Mouse (Mus musculus): ENCODE results near the gene Igfals.

Gene Igfals

DNA sequence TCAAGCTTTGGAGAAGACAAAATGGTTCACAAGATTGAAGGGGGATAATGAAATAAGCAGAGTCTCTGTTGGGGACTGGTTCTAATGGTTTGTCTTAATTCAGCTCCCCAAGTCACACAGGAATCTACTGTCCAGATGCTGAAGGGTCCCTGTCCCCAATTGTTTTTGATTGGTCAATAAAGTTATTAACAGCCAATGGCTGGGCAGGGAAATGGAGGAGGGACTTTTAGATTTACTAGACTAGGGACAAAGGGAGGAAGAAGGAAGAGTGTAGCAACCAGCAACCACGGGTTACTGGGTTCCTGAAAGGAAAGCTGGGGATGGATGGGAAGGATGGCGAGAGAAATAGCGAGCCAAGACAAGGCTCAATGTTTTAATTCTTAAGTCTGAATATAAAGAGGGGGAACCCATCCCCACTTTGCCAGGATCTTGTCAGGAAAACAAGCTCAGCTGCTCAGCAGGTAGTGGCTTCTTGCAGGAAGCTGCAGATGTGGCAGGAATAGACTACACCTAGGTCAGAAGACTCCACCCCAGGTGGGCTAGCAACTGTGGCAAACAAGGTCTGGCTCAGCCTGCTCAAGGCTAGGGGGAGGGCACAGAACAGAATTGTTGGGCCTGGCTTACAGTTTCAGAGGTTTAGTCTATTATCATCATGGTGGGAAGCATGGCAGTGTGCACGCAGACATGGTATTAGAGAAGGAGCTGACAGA, 8.1 kb downstream of the Igfals start:
- no peak for DNase-seq

DNA sequence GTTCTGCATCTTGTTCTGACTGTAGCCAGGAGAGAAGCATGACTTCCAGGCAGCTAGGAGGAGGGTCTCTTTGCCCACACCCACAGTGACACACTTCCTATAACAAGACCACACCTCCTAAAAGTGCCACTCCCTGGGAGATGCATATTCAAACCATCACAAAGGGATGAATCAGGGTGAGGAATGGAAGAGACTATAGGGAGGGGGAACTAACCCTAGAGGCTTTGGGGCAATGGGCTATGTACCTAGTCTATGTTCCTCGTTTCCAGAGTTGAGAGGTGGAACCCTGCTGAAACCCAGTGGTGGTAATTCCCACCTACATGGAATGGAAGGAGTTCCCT, 8.6 kb downstream of the Igfals start:
- no peak for DNase-seq

DNA sequence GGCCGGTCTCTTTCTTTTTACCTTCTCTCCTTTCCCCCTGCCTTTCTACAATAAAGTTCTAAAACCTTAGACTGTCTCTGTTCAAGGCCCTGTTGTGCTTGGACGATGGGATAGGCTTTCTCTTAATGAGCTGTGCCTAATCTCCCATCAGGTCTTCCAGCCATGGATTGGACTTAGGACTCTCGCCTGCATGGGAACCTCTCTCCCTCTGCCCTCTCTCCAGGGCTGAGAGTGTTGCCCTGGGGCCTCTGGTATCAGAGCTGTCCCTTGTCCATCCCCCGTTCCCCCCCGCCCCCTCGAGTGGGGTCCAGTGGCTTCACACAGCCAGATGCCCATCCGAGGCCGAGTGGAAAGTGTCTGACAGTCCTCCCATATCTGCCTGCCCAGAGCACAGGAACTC, 9.2 kb downstream of the Igfals start:
- DNase-seq = no peak

DNA sequence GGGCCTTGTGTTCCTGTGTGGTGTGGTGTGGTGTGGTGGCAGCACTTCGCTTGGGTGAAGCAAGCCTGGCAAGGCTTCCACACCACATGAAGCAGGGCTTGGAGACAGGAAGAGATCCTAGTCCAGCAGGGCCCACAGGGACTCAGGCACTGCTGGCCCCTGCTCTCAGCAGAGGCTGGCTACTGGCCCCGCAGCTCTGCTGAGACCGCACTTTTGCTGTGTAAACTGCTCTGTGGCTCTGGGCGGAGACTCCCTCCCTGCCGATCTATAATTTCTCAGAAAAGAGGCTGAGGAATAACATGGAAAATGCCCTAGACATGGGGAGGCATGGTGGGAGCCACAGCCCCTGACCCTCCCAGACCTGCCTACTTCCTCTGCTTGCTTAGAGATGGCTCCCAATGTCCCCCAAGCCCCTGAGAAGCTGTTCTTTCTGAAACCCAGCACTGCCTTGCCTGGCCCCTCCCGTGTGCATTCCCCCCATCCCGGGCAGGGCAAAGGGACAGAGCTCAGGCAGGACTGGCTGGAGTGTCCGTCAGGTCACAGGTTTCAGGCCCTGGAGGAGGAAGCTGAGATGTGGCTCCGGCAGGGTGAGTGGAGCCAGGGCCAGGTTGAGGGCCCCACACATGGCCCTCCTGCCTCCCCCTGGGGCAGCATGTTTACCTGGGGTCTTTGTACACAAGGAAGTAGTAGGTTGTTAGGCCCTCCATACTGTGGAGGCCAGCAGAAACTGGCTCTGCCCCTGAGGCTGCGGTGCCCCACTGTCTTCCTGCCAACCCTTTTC, 11.7 kb downstream of the Igfals start:
- no peak for DNase-seq

DNA sequence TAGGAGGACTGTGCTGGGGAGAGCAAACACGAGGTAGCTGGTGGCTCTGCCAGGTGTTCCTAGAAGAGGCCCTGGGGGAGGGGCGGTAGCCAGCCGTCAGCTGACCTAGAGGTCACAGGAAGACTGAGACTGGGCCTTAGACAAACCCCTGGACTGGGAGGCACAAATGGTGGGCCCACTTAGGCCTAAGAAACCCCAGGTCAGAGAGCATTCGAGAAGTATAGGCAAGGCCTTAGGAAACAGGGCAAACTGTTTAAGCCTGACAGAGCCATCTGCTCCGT, 12.3 kb downstream of the Igfals start:
- DNase-seq = no peak

DNA sequence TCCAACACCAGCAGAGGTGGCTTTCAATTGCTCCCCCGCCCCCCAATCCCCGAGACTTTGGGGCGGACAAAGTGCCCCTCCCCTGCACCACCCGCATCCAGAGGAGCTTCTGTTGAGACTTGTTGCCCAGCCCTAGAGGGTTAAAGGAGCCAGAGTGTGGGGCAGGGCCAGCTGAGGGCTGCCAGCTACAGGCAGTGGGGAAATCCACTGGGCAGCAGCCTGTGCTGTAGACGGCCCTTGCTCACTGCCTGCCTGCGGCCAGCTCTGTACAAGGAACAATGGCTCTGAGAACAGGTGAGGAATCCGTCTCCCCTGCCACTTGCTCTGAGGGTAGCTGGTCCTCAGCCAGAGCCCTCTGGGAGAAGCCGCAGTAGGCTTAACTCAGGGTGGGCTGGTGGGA, 12.7 kb downstream of the Igfals start:
- DNase-seq = no peak

DNA sequence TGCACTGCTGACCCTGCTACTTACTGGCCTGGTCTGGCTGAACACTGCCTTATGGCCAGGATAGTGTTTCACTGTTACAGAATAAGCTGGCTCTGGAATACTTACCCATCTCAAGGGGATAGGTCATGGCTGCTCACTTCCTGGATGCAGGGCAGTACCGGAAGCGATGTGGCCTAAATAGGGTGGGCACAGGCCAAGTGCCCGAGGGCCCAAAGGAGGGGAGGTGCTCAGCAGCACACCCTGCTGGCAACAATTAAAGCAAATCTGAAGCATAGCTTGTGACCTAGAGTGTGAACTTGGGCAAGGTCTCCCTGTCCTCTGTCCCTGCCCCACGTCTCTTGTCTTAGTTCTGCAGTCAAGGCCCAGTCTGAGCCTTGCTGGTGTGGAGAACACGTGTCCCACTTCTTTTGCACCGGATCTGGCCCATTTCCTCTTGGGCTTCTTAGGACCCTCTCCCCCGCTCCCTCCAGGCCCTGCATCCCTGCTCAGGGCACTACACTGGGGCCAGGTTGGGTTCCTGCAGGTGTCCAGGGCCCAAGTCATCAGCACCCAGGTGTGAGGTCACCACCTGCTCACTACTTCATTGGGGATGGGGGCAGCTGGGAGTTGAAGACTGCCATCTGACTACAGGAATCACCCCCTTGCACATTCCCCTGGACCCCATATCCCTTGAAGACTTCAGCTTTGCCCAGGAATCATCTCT, 16.1 kb downstream of the Igfals start:
- no peak for DNase-seq

DNA sequence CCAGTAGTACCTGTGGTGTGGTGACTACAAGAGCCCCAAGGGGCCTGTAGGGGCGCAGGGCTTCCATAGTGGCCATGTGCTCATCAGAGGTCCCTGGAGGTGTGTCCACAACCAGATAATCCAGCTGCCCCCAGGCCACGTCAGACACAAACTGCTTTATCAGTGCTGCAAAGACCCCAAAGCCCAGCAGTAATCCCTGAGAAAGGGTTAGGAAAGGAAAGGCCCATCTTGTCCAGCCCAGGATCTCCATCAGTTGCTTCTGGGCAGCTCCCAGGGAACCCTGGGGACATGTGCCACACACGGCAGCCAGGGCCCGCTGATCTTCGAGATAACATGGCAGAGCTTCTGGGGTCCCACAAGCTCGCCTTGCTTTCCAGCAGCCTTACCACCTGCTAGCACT, 18.6 kb downstream of the Igfals start:
- no peak for DNase-seq

DNA sequence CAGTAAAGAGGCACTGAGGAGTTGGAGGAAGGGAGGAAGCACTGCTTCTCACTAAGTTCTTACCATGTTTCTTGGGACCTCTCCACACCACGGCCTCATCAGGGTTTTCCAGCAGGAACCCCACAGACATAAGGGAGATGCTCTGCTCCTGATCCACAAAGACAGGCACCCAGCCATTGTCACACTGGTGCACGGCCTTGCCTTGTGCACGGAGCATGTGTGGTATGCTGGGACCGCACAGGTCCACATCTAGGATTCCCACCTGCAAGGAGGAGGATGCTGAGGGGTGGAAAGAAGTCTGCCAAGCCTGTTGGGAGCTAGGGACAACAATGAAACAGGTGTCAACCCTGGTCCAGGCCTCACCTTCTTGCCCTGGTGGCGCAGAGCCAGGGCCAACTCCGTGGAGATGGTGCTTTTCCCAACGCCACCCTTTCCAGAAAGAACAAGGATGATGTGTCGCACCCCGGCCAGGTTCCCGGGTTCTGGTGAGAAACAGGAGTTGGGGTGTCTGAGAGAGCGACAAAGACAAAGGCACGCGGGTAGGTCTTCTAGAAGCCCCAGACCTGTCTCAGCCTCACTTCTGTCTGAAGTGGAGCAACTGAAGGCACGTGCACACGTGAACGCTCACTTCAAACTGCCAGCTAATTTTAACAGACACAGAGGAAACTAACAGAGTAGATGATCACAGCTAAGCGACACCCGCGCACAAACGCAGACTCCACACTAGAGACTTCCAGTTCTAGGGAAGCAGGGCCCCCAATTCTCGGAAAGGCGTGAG, 19.7 kb downstream of the Igfals start:
- DNase-seq = peak; percentile 66

DNA sequence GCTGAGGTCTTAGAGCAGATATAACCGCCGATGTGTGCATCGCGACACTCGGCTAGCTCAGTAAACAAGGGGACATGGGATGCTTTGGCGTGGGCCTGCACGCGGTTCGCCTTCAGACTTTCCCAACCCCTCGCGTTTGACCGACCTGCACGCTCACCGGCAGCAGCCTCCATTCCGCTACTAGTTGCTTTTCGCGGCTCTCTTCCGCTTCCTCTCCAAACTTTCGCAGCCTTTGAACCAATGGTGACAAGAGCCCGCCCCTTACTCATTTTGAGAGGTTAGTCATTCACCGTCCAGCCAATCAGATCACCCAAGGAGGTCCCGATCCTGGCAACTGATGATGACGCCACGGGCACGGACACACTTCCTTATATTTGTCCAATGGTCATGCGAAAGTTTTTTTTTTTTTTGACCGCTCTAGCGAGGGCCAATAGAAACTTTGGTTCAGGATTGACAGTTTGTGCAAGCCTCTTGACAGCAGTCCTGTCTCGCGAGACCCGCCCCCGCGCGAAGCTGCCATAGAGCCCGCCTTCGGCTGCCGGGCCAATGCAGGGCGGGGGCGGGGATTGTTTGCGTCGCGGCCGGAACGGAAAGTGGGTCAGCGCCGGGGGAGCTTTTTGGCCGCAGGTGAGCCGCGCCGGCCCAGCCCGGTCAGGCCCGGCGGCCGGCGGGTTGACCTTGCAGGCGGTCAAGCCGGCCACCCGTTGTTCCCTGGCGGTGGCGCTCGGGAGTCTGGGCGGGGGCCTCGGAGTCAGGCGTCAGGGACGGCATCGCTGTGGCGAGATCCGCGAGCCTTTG, 20.5 kb downstream of the Igfals start, which contains the start of the genes Nubp2 and Spsb3:
Gene Nubp2 (minus strand): TSS at position 216 of the 798 bp plus-strand sequence.
Gene Spsb3 (plus strand): TSS at position 510 of the 798 bp plus-strand sequence.
- DNase-seq = peak; percentile 100

DNA sequence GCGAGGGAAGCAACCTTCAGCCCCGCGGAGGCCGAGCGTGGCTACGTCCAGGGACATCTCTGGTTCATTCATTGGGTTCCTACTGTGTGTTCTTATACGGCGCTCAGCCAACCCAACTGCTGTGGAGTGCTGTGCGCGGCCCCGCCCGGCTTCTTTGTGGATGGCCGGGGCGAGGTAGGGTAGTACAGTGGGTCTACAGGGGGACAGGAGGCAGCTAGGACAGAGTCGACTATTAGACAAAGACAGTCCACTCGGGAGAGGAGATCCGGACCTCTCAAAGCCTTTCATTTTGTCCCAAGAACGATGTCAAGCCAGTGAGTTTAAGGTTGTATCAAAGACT, 21.1 kb downstream of the Igfals start:
- no peak for DNase-seq

DNA sequence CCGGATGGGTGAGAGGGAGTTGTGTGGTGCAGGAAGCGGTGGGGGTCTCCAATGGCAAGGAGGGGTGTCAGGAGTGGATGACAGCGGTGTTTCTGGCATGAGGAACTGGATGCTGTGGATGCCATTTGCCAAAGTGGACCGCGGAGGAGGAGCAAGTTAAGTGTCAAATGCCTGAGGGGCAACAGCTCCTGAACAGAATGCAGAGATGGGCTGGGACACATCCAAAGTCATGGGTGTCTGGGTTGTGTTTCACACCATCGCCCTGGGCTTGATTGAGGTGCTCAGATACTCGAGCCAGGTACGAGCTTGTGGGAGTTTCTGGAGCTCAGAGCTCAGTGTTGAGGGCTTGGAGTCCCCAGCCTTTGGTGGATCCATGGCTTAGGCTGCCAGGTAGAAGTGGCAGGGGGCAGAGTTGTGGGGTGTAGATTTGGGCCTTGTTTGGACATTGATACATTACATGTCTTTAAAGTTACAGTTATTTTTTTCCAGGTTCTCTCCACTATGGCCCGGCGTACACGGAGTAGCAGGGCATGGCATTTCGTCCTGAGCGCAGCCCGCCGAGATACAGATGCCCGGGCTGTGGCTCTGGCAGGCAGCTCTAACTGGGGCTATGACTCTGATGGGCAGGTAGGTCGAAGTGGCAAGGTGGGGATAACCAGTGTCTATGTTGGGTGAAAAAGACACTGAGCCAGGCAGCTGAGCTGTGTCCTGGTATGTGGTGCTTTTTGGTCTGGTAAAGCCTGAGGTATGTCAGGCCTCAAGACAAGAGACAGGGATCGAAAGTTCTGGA, 21.7 kb downstream of the Igfals start:
- peak; percentile 63 for DNase-seq

DNA sequence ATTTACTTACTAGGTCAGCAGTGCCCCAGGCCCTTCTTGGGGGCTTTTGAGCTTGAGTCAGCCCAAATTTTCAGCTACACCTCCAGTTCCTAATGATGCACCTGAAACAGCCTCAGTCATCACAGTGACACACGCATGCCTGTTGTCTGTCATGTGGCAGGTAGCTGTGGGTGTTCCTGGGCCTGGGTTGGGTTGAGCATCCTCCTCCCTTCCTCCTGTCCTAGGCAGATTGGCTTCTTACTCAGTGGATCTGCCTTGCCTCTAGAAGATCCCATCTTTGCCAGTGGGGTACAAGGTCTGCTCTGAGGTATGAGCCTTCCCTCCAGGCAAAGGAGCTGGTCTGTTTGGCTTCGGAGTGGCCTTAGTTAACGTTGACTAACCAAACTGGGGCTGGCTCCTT, 23.1 kb downstream of the Igfals start:
- no peak for DNase-seq

DNA sequence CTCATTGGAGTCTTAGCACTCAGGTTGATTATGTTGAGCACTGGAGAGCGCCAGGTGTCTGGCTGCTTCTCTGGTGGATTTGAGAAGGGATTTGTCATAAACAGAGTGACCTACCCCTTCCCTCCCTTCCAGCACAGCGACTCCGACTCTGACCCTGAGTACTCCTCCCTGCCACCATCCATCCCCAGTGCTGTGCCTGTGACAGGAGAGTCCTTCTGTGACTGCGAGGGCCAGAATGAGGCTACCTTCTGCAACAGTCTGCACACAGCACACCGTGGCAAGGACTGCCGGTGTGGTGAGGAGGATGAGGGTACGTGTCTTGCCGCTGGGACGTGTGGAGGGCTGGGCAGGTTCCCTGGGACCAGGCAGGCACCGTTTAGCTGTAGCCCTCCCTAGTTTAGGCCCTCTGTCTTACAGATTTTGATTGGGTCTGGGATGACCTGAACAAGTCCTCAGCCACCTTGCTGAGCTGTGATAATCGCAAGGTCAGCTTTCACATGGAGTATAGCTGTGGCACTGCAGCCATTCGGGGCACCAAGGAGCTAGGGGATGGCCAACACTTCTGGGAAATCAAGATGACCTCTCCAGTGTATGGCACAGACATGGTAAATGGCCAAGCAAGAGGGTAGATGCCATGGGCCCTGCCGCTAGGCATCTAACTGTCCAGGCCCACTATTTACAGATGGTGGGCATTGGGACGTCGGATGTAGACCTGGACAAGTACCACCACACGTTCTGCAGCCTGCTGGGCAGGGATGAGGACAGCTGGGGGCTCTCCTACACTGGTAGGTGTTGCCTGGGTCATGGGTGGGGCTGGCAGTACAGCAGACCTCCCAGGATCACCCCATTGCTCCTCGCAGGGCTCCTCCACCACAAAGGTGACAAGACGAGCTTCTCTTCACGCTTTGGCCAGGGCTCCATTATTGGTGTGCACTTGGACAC, 24.6 kb downstream of the Igfals start:
- no peak for DNase-seq

DNA sequence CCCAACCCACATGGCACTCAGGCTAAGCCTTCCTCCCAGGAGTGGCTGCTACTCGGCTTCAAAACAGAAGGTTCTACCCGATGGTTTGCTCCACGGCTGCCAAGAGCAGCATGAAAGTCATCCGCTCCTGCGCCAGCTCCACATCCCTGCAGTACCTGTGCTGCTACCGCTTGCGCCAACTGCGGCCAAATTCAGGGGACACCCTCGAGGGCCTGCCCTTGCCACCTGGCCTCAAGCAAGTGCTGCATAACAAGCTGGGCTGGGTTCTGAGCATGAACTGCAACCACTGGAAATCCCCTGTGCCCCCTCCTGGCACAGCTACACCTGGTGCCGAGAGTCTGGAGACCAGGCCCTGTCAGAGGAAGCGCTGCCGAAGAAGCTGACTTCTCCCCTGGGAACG, 25.5 kb downstream of the Igfals start:
- peak; percentile 79 for DNase-seq

DNA sequence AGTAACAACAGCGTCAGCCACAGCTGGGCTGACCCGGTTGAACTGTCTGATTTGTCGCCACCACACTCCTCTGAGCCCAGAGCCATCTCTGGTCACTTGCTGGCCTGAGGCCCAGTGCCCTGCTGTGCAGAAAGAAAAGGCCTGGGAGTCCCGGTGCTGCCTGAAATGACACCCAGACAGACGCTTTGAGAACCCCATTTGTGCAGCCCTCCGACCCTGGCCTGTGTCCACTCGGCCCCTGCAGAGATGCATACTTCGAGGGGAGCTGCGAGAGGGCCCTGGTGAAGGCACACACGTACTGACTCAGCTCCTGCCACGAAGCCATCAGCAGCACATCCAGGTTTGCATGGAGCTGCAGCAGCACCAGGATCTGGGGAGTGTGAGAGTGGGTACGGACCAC, 27.0 kb downstream of the Igfals start:
- DNase-seq = peak; percentile 64

DNA sequence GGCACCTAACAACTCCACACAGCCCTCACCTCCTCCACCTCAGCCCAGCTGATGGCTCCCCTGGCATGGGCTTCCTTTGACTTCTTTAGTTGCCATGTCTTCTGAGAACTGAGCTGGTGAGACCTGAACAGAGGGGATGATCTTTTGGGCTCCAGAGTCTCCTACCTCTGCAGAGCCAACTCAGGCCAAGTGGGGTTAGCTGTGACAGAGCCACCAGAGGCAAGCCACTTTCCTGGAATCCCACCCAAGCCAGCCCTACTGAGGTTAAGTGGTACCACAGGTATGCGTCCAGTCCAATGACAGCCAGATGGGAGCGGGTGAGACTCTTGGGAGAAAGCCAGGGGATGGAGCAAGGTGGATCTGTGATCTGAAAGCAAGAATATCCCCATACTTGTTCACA, 27.5 kb downstream of the Igfals start:
- DNase-seq = peak; percentile 43

DNA sequence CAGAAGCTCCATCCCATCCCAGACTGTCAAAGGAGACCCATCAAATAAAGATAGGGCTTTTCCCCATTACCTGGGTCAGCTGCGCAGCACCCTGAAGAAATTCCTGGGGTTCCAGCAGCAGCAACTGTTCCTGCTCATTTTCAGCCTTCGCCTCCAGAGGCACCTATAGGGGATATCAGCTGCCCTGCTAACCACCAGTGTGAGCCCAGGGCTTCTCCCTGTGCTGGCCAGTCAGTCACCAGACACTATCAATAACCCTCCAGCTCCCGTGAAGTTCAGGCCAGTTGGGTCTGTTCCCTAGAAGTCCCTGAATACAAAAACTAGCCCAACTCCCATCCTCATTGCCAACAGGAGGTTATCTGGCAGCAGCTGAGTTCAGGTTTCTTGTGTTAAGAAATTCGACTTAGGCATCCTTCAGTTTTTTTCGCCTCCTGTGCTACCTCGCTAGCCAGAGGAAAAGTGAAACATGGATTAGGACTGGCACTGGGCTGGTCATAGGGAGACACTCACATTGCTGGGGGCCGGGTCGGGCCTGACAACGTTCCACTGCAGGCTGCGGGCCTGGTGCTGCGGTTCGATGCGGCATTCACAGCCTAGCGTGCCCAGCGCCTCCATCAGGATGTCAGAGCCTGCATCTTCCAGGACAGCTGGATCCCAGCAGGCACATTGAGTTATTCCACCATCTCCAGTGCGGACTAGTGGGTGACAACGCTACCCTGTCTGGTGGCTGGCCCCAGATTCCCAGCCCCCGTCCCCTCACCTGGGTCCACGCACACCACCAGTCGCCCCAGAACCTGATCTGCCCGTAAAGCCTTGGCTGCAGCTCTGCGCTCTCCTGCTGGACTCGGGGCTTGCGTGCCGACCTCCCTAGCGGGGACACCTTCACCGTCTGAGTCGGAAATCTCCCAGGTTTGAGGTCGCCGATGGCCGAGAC, 28.5 kb downstream of the Igfals start:
- DNase-seq = peak; percentile 39

DNA sequence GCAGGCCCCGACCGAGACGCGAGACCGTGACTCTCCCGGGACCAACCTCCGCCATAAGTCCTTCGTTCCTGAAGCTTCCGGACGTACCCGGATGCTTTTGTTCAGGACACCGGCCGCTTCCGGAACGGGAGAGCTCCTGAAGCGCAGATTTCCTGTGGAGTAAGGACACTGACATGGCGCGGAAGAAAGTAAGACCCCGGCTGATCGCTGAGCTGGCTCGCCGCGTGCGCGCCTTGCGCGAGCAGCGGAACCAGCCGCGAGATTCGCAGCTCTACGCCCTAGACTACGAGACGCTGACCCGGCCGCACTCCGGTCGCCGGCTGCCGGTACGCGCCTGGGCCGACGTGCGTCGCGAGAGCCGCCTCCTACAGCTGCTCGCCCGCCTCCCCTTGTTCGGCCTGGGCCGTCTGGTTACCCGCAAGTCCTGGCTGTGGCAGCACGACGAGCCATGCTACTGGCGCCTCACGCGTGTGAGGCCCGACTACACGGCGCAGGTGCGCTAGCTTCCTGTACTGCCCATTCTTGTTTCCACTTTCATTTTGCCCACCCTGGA, 29.3 kb downstream of the Igfals start, which contains the start of the genes Eme2 and Mrps34:
Gene Eme2 (minus strand): TSS at position 93 of the 553 bp plus-strand sequence.
Gene Mrps34 (plus strand): TSS at position 122 of the 553 bp plus-strand sequence.
- DNase-seq = peak; percentile 81

Data from cerebellum, adult 9-10 months (tissue).